Comparison of ENCODE assay signal across 8 mouse cellular contexts in the genomic region with DNA sequence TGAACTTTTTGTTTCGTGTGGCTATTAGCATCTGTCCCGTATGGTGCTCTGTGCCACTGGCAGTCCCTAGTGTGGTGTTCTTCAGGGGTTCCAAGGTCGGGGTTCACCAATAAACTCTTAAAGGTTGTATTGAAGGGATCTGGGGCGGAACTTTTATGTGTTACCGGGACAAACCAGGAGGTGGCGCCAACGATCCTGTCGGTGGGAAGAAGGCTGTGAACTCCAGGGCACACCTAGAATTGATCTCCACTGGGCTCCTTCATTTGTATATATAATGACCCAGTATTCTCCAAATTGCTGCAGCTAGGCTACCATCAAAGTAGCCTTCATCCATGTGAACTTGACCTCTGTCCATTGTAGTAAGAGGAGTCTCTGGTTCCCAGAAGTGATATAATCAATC. TPM values are rescaled to one million over a fixed set of nuclear protein-coding genes. Genes with fewer than 3 reads are reported as not detected.
A peak's percentile ranks its signal among the peaks of the same experiment; 100 is the strongest.
DNase-seq lines count a peak whose midpoint lies in the region; ATAC-seq and TF ChIP-seq lines count a peak whose summit lies in the region.

No protein-coding gene starts in this region.

- peak; percentile 66 for DNase-seq in kidney, adult 18-20 months
- peak; percentile 83 for DNase-seq in ES-CJ7 (ENCODE audit: low read depth, low spot score)
- peak; percentile 69 for DNase-seq in brain, embryonic 14.5 days (ENCODE audit: low read depth)
- DNase-seq in forebrain, embryonic 14.5 days (ENCODE audit: low spot score), result peak; percentile 62
- DNase-seq in testis, postnatal 10 days (ENCODE audit: low spot score), result peak; percentile 85

- no peak overlapping the region for H3K4me2 ChIP-seq in kidney, embryonic 16.5 days (replicated peaks; ENCODE audit: low read depth, low read length)
- H3K4me2 ChIP-seq in forebrain, embryonic 14.5 days (ENCODE audit: low read length), result no peak overlapping the region
- H3K4me2 ChIP-seq in kidney, embryonic 14.5 days (replicated peaks; ENCODE audit: low read depth, low read length), result no peak overlapping the region

- no peak overlapping the region for H3K4me3 ChIP-seq in kidney, embryonic 16.5 days (ENCODE audit: low read length)
- no peak overlapping the region for H3K4me3 ChIP-seq in forebrain, embryonic 14.5 days (ENCODE audit: low read depth, low read length)
- H3K4me3 ChIP-seq in kidney, embryonic 14.5 days (ENCODE audit: low read length), result no peak overlapping the region

- no peak overlapping the region for H3K27ac ChIP-seq in kidney, embryonic 16.5 days (ENCODE audit: low read length)
- H3K27ac ChIP-seq in forebrain, embryonic 14.5 days (ENCODE audit: low read depth, low read length), result no peak overlapping the region
- H3K27ac ChIP-seq in kidney, embryonic 14.5 days (ENCODE audit: low read depth, low read length), result no peak overlapping the region

- 13% methylated on average over 8 of the region's 8 CpGs for WGBS in kidney, embryonic 16.5 days
- 11% methylated on average over 8 of the region's 8 CpGs for WGBS in forebrain, embryonic 14.5 days
- 13% methylated on average over 8 of the region's 8 CpGs for whole genome bisulfite sequencing in kidney, embryonic 14.5 days

- no peak overlapping the region for H3K9ac ChIP-seq in kidney, embryonic 16.5 days (replicated peaks; ENCODE audit: low read length)
- H3K9ac ChIP-seq in forebrain, embryonic 14.5 days (ENCODE audit: low read length), result no peak overlapping the region
- no peak overlapping the region for H3K9ac ChIP-seq in kidney, embryonic 14.5 days (ENCODE audit: low read depth, low read length)

- no peaks in the 10 kb centered on the region for H3K9me3 ChIP-seq in kidney, embryonic 16.5 days (ENCODE audit: low read length)
- H3K9me3 ChIP-seq in forebrain, embryonic 14.5 days (replicated peaks; ENCODE audit: control insufficient read depth, low read length), result no peaks in the 10 kb centered on the region
- H3K9me3 ChIP-seq in kidney, embryonic 14.5 days (ENCODE audit: control insufficient read depth, low read length), result no peaks in the 10 kb centered on the region

- H3K27me3 ChIP-seq in kidney, embryonic 16.5 days (ENCODE audit: insufficient read depth, low read length), result no peaks in the 10 kb centered on the region
- H3K27me3 ChIP-seq in forebrain, embryonic 14.5 days (replicated peaks; ENCODE audit: control insufficient read depth, insufficient read depth, low read length), result no peaks in the 10 kb centered on the region
- no peaks in the 10 kb centered on the region; the same call in 1 of the 2 replicates for H3K27me3 ChIP-seq in kidney, embryonic 14.5 days (ENCODE audit: control insufficient read depth, insufficient read depth, low read length)

- no peak for ATAC-seq in kidney, embryonic 16.5 days (ENCODE audit: low FRiP score, low TSS enrichment)
- no peak for ATAC-seq in forebrain, embryonic 14.5 days
- ATAC-seq in kidney, embryonic 14.5 days (ENCODE audit: low FRiP score, low TSS enrichment), result peak; percentile 38; the same call in 1 of the 2 replicates
- ATAC-seq in megakaryocyte-erythroid progenitor cell, adult 5-6 weeks (replicated peaks; ENCODE audit: low FRiP score, low TSS enrichment, poor library complexity, severe bottlenecking), result peak; percentile 33; the same call in 1 of the 2 replicates

- TF ChIP-seq POLR2A in brain, embryonic 14.5 days (IDR thresholded peaks at IDR 0.05; ENCODE audit: borderline replicate concordance, extremely low read depth, insufficient read depth, insufficient read length, poor library complexity, severe bottlenecking), result no peak

- H3K36me3 ChIP-seq in kidney, embryonic 16.5 days (ENCODE audit: insufficient read depth, low read length), result no peaks in the 10 kb centered on the region
- H3K36me3 ChIP-seq in forebrain, embryonic 14.5 days (ENCODE audit: control insufficient read depth, insufficient read depth, low read length), result no peaks in the 10 kb centered on the region
- H3K36me3 ChIP-seq in kidney, embryonic 14.5 days (ENCODE audit: control insufficient read depth, insufficient read depth, low read length), result no peaks in the 10 kb centered on the region

- TF ChIP-seq CTCF in brain, embryonic 14.5 days (IDR thresholded peaks at IDR 0.05; ENCODE audit: borderline replicate concordance, extremely low read depth, insufficient read depth, insufficient read length), result peak; percentile 78

- H3K4me1 ChIP-seq in kidney, embryonic 16.5 days (ENCODE audit: insufficient read depth, low read length), result no peaks in the 10 kb centered on the region
- no peaks in the 10 kb centered on the region for H3K4me1 ChIP-seq in forebrain, embryonic 14.5 days (ENCODE audit: control insufficient read depth, insufficient read depth, low read length)
- H3K4me1 ChIP-seq in kidney, embryonic 14.5 days (ENCODE audit: control insufficient read depth, insufficient read depth, low read length), result no peaks in the 10 kb centered on the region

RNA-seq across cellular contexts. Expression of gene Npffr1, which starts 10.6 kb away (rescaled TPM):
- polyA plus RNA-seq in kidney, embryonic 16.5 days (2015; fragmentation: Nextera tagmentation; extraction: Ambion mirVana), result 0.12 TPM in 2 replicates
- 0.62 and 0.94 TPM in 2 replicates for polyA plus RNA-seq in brain, embryonic 14.5 days (2012; rRNA removed)
- polyA plus RNA-seq in forebrain, embryonic 14.5 days (2014; fragmentation: Nextera tagmentation; extraction: Ambion mirVana), result 0.56 and 0.94 TPM in 2 replicates
- polyA plus RNA-seq in kidney, embryonic 14.5 days (2014; fragmentation: Nextera tagmentation; extraction: Ambion mirVana), result 0.27 TPM in 1 of 2 replicates, not detected in the other
- total RNA-seq in megakaryocyte-erythroid progenitor cell, adult 5-6 weeks (2014; fragmentation: Nextera tagmentation), result not detected in 2 replicates
- not detected in 2 replicates for total RNA-seq in megakaryocyte-erythroid progenitor cell, adult 5-6 weeks (2017)

RNA-seq across cellular contexts. Expression of gene Ppa1, which starts 42.5 kb away (rescaled TPM):
- polyA plus RNA-seq in kidney, embryonic 16.5 days (2015; fragmentation: Nextera tagmentation; extraction: Ambion mirVana), result 179 and 180 TPM in 2 replicates
- 121 and 140 TPM in 2 replicates for polyA plus RNA-seq in brain, embryonic 14.5 days (2012; rRNA removed)
- polyA plus RNA-seq in forebrain, embryonic 14.5 days (2014; fragmentation: Nextera tagmentation; extraction: Ambion mirVana), result 264 and 265 TPM in 2 replicates
- 205 and 217 TPM in 2 replicates for polyA plus RNA-seq in kidney, embryonic 14.5 days (2014; fragmentation: Nextera tagmentation; extraction: Ambion mirVana)
- 96.7 and 97.1 TPM in 2 replicates for total RNA-seq in megakaryocyte-erythroid progenitor cell, adult 5-6 weeks (2014; fragmentation: Nextera tagmentation)
- 183 and 211 TPM in 2 replicates for total RNA-seq in megakaryocyte-erythroid progenitor cell, adult 5-6 weeks (2017)

Comparison
In these comparisons a context has a peak if more than half of its experiments do, and no peak if none do; other contexts are left out.
1. ATAC-seq: peak in kidney, embryonic 14.5 days (single experiment) and megakaryocyte-erythroid progenitor cell, adult 5-6 weeks (single experiment); none in kidney, embryonic 16.5 days (single experiment) and forebrain, embryonic 14.5 days (single experiment).
2. Peak in every context shown above with its lines, with median percentiles within 50 percentile points of each other: DNase-seq.